Mouse (Mus musculus) bone marrow, adult 2 months (tissue): ENCODE results near the gene Nkap.
"Not testable (repeated sequence)": the region's sequence is repeated elsewhere in the genome, so short reads cannot be mapped to it uniquely, and the experiment has no call there.

Source experiments
- CTCF ChIP-seq: fragments of 200-500 bp; IDR thresholded peaks from 2 replicates; pipeline ENCODE4 v1.5.1; 2011; ENCODE audit warnings: low read length, control low read depth; ENCODE audit not compliant: control insufficient read depth, insufficient read depth
- POLR2A ChIP-seq: fragments of 200-500 bp; IDR thresholded peaks from 2 replicates; pipeline ENCODE4 v1.6.1; 2011; ENCODE audit warnings: low read depth, mild to moderate bottlenecking, control low read depth, low read length, borderline replicate concordance; ENCODE audit not compliant: control insufficient read depth

GRCm38 (mm10) chrX:37144498-37144897, 17.9 kb downstream of the Nkap start:
- TF ChIP-seq POLR2A, CTCF: not testable (repeated sequence)
